Mouse (Mus musculus) granulocyte monocyte progenitor cell, adult 5-6 weeks (primary cell): ENCODE data around the gene Scfd2. TPM values are rescaled to one million over a fixed set of nuclear protein-coding genes. Genes with fewer than 3 reads are reported as not detected.

Experiments
- ATAC-seq: replicated peaks from 2 replicates; pipeline ENCODE4 v1.8.0; 2016; ENCODE audit warnings: mild to moderate bottlenecking, moderate TSS enrichment, inconsistent platforms; ENCODE audit not compliant: poor library complexity, severe bottlenecking
- total RNA-seq, 2 experiments: library from RNA; stranded (forward) in 1 of 2; stranded (reverse) in 1 of 2; fragments of 200-712, 200-1000 nt in 1 of 2; fragments of >200 nt in 1 of 2; fragmentation: Nextera tagmentation in 1 of 2; gene quantifications; 2 replicates each; pipeline ENCODE4 v1.2.3; 2014 to 2017

The Scfd2 gene
- total RNA-seq, 2 experiments from 2014 or later = 24.7 to 25.5 TPM

DNA sequence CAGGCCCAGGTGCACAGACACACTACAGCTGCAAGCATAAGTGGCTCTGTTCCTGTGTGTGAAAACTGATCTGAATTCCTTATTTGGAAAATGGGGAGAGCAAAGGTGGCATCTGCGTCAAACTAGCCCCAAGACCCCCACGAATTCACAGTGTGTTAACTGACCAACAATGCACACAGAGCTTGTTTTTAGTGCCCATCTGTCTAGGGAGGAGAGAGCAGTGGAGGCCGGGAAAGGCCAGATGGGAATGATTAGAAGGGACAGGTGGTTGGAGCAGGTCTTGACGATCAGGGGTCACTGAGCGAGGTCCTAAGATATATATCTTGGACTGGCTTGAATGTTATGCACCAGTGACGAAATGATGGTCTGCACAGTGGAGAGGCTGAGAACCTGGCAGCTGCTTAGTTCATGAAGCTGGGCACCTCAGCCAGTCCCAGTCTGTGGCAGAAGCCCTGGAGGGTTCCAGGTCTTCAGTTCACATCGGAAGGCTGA lies 375.7 kb downstream of the Scfd2 start:
- ATAC-seq = no peak

Other genes with a start within 250 kb of the Scfd2 start
- 73.4 and 81.1 TPM in 2 replicates for gene Fip1l1, start 3.7 kb upstream of the Scfd2 start, total RNA-seq (2014; fragmentation: Nextera tagmentation)
- 114 and 130 TPM in 2 replicates for gene Fip1l1, start 3.7 kb upstream of the Scfd2 start, total RNA-seq (2017)
- not detected in 2 replicates for gene Lnx1, start 171.2 kb upstream of the Scfd2 start, total RNA-seq (2014; fragmentation: Nextera tagmentation)
- 0.05 and 0.26 TPM in 2 replicates for gene Lnx1, start 171.2 kb upstream of the Scfd2 start, total RNA-seq (2017)